Mouse (Mus musculus) induced T-regulatory cell, adult 2 months (primary cell): ENCODE measurements around the gene Elfn2.

Experiments used
- DNase-seq: peaks from one replicate; pipeline ENCODE4 v3.0.0-alpha.2; 2012; ENCODE audit warnings: low read depth

Gene Elfn2

DNA sequence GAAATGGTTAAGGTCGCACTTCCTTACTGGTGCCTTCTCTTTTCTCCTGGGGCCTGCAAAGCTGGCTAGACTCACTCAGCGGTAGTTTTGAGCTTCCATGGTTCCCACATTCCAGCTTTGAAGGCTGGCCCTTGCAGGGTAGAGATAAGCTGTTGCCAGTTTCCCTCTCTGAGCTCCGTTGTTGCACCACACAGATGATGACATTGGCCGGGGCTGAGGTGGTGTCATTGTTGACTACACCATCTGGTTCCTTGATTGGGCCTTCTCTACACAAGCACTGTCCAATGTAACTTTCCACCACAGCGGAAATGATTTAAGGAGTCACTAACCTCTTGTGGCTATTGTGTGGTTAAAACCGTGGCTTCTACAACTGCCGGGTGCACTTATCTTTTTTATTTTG is 2.0 kb upstream of the Elfn2 start:
- peak; percentile 45 for DNase-seq

- DNase-seq, result peak; percentile 83
These were observed 1.5 kb upstream of the Elfn2 start for GRCm38 (mm10) chr15:78720094-78720493.

DNA sequence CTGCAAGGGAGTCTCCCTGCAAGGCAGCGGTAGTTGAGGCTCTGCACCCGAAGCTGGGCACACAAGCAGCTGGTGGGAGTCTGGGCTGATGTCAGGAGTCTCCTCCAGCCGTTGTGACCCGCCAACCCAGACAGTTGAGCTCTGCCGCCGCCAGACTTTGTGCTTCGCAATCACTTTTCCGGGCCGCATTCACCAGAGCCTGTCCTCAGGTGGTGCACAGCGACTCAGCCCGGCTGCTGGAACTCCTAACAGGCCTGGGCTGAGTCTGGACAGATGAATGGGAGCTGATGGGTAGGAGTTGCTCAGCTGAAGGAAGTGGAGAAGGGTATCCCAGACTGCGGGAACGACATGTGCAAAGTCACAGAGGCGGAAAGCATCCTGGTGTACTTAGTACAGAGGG is 845 bp upstream of the Elfn2 start:
- DNase-seq, result peak; percentile 43

- no peak for DNase-seq
These were observed 1.6 kb downstream of the Elfn2 start for GRCm38 (mm10) chr15:78716936-78717335.

GRCm38 (mm10) chr15:78715856-78716255 is 2.7 kb downstream of the Elfn2 start:
- no peak for DNase-seq

DNA sequence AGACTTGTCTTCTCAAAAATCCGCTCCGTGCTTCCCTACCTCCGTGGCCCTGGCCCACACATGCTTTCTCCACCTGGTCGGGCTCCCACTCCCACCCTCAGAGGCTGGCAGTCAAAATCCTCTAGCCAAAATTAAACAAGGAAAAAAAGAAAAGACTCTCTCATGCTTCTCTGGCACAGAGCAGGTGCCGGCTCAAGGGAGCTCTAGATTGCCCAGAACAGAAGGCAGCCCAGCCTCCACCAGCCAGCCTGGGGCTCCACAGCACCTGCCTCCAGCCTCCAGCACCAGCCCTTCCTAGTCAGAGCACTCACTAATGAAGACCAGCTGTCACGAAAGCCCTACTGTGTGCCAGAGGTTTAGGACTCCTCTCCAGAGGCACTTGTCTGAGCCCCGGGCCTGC is 4.8 kb downstream of the Elfn2 start:
- DNase-seq, result no peak

DNA sequence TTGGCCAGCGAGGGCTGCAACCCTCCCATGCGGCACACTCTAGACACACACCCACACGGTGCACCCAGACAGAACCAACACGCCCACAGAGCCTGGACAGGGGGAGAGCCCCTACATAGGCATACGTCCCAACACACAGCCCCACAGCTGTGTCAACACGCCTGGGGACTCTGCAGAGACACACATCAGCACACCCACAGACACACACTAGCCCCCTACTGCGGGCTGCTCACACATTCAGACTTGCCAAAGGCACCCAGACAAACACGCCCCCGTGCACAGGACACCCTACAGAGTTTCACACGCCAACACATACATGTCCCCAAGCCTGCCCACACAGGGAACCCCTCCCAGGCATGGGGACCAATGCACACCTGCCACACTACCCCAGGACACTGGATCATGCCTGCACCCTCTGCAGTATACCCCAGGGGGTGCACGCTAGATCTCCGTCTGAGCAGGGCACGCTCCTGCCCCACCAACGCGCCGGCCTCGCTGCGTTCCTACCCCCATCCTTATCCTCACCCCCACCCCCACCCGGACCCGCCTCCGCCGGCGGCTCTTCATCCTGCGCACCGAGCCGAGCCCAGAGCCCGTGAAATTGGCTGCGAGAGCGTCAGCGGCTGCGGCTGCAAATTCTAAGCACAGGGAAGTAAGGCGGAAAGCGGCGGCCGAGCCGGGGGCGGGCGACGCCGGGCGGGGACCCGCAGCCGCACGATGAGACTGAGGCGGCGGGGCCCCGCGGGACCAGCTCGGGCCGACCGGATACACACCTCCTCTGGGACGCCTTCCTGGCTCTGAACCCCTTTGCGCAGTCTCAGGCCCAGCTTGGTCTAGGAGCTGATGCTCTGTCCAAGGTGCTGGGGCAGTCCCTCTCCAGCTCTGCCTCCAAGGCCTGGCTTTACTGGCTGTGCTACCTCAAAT is 6.0 kb downstream of the Elfn2 start:
- peak; percentile 61 for DNase-seq

GRCm38 (mm10) chr15:78711935-78712334 is 6.6 kb downstream of the Elfn2 start:
- DNase-seq, result no peak

- no peak for DNase-seq
These were observed 7.9 kb downstream of the Elfn2 start for GRCm38 (mm10) chr15:78710634-78711033.

GRCm38 (mm10) chr15:78709767-78710166 is 8.8 kb downstream of the Elfn2 start:
- DNase-seq, result no peak

DNA sequence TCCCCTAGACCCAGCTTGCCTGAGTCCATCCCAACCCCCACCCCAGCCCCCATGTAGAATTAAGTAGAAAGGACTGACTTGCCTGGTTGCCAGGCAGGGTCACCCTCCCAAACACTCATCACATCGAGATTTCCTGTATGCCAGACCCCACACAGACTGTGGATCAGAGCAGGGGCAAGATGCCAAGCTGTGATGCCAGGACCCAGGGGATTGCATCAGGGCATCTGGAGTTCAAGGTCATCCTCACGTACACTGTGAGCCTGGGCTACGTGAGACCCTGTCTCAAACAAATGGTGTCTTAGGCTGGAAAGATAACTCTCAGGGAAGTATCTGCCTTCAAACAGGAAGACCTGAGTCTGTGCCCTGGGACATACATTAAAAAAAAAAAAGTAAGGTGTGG is 11.9 kb downstream of the Elfn2 start:
- DNase-seq, result no peak

GRCm38 (mm10) chr15:78704824-78705223 is 13.7 kb downstream of the Elfn2 start:
- DNase-seq, result no peak

GRCm38 (mm10) chr15:78704007-78704406 is 14.6 kb downstream of the Elfn2 start:
- no peak for DNase-seq

DNA sequence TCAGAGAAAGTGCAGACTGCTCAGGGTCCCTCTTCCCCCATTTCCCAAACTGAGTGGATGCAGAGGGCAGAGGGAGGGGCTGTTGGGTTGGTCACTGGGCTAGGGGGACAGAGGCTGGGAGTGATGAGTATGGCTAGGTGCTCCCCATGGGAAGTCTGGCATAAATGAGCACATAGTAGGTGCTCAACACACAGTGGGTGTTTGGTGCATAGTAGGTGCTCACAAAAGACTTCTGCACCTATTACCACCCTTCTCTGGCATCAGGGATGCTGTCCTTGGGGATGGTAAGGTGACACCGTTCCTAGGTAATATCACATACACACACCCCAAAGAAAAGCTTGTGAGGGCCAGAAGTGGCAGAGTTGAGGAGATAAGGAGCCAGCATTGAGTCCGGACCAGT is 18.2 kb downstream of the Elfn2 start:
- DNase-seq, result no peak

GRCm38 (mm10) chr15:78699513-78699912 is 19.1 kb downstream of the Elfn2 start:
- DNase-seq, result no peak

DNA sequence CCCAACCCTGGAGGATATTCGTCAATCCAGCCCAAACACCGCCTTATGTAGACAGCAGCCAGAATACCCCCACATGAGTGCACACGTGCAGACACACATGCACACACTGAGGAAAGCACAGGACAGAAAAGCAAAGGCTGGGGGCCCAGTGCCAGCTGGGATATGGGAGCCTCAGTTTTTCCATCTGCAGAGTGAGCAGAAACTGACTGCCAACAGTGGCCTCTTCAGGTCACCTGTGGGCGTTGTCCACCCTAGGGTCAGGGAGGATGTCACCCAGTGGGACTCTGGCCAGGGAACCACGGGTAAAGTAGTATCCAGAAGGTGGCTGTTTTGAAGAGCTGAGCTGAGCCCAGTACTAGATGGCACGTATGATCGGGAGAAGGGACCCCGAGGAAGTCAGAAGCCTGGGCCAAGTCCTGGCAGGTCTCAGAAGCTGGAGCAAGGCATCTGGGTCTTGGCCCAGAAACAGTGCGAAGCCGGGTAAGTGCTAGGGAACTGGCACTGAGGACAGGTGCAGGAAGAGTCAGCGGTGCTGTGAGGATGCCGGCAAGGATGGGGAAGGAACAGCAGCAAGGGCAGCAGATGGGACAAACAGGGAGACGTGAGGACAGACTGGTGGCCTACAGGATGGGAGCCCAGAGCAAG is 20.0 kb downstream of the Elfn2 start:
- no peak for DNase-seq

DNA sequence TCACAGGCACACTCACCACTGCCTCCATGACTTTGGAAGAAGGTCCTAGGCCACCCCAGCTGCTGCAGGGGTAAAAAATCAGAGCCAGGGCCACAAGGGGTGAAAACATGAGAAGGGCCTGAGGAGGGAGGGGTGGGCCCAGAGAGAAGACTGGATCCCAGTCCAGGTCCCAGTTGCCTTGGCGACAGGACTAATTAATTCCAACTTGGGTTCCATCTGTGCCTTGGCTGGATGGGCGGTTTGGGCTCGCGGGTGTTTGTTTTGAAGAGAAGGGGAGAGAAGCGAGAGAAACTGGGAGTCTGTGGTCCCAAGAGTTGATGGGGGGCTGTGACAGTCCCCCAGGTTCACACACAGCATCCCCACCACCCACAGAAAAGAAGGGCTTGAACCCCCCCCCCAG is 20.5 kb downstream of the Elfn2 start:
- no peak for DNase-seq

- DNase-seq, result no peak
These were observed 22.8 kb downstream of the Elfn2 start for GRCm38 (mm10) chr15:78695745-78696144.

DNA sequence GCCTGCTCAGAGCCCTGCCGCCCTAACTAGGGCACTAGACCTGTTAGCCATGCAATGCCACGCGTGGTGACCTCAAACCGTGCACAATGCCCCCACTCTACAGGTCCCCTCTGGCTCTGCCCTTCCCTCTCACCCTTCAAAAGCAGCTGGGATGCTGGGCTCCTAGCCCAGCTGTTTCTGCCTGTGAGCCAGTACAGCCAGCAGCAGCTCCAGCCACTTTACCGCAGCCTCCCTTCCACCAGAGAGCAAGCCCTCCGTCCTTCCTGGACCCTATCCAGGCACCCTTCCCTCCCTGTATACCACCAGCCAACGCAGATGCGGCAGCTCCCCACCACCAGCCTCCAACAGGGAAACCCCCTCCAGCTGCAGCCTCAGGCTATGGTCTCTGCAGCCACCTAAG is 26.1 kb downstream of the Elfn2 start:
- DNase-seq, result no peak

DNA sequence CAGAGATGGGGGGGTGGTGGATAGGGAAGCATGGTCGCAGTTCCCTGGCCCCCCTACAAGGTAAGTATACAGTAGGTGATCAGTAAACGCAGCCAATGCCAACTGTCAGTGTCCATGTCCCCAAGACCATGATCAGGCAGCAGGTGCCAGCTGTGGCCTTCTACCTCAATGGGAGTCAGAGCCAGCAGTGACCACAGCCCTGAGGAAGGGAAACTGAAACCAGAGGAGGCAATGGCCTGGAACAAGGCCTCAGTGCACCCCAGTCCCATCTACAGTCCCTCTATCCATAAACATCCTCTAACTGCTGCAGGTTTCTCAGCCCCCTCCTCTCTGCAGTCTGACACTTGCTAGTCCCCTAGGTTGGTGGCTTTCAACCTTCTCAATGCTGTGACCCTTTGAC is 27.9 kb downstream of the Elfn2 start:
- no peak for DNase-seq

DNA sequence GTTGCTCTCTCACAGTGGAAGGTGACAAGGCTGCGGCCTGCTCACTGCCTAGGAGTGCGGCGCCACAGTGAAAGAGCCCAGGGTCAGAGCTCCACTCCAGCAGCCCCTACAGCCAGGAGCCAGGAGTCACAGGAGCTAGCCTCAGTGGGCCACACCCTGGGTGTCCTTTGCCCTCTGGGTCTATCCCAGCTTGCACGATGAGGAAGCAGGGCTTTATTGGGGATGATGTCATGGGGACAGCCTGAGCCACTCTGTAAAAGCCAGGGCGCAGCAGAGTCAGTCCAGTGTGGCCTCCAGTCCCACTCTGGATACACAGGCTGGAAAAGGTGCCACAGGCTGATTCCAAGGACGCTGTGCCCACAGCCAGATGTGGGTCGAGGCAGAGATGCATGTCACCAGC is 31.7 kb downstream of the Elfn2 start:
- no peak for DNase-seq

DNA sequence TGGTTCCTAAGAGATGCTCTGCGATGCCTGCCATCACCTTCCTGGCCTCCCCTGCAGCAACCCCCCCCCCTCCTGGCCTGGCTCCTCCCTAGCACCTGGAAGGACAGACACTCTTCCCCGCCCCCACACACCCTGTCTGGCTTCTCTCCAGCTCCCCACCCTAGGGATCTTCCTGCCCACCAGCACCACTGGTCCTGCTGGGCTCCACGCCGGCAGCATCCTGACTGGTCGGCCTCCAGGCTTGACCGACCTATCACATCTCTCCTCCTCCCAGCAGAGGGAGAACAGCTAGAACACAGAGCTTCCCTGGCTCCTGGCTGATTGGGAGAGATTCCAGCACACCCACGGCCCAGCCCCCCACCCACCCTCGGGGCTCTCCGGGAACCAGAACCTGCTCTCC is 34.5 kb downstream of the Elfn2 start:
- no peak for DNase-seq

DNA sequence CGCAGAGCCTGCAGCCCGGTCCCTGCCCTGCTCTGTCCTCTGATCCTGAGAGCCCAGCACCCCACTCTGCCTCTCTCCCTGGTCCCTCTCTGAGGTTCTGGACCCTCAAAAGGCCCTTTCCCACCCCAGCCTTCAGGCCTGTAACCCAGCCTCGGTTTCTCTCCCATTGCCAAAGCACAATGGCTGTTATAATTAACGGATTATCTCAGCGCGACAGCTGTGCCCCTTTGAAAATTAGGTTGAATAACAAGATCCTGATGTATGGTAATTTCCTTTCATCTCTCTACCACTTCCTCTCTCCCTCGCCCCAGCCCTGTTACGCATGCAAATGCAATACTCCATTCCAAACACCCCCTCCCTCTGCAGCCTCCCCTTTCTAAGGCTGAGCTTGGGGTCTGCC is 35.1 kb downstream of the Elfn2 start:
- DNase-seq, result peak; percentile 65

DNA sequence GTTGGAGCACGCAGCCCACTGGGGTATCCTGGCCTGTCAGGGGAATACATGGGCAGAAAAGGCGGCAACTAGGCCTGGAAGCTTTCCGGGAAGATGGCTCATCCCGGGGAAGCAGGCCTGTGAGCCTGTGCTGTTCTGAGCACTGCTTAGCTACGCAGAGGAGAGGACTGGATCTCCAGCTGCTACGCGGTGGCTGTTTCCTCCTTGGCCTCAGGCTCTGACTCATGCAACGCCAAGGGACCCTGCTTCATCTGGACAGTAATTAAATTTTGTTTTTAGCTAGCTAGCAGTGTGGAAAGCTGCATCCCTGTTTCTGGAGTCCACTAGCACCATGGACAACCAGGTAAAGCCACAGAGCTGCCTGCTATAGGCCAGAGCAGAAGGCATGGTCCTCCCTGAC is 36.8 kb downstream of the Elfn2 start:
- DNase-seq, result no peak
